Mouse (Mus musculus): ENCODE measurements around the gene Pabpc1l.

DNA sequence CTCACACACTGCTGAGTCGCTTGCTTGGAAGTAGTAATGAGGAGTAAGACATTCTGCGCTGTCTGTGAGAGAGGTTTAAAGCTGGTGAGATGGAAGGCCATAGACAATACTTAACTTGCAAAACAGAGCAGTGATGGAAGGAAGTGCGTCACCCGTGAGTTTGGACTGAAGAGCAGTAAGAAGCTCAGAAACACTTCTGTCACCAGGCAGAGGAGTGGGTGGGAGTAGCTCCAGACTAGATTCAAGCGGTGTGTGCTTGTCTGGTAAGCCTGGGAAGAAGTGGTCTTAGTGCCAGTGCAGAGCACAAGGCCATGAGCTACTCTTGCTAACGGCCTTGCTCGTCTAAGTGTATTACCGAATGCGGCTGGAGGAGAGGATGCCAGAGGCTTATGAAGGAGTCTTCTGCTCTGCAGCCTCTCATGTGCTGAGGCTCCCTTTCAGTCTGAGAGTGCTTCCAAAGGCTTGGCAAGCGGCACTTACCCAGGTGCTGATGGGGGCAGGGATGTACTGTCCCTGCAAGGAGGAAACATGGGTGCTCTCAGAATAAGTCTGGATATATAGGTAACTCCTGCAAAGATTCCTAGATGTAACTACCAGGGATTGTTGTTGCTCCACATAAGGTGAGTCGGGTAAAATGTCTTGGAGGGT, 73.5 kb downstream of the Pabpc1l start:
- TF ChIP-seq CTCF (IDR thresholded peaks at IDR 0.05; ENCODE audit: low read depth, low read length) (no peak), POLR2A (IDR thresholded peaks at IDR 0.05; ENCODE audit: extremely low read depth, insufficient read depth, low read length) (no peak)
